Mouse (Mus musculus) ES-Bruce4 (cell line): ENCODE results near the gene Ktn1. TPM values are rescaled to one million over a fixed set of nuclear protein-coding genes. Genes with fewer than 3 reads are reported as not detected.
A peak's percentile ranks its signal among the peaks of the same experiment; 100 is the strongest.

Experiments used
- H3K27ac ChIP-seq: 2 replicates; pipeline ENCODE4 v1.5.1; 2012; ENCODE audit warnings: low read length, inconsistent platforms; ENCODE audit not compliant: insufficient read depth
- H3K27me3 ChIP-seq: 2 replicates; pipeline ENCODE4 v1.6.1; 2012; ENCODE audit warnings: mild to moderate bottlenecking, low read length, inconsistent platforms; ENCODE audit not compliant: control insufficient read depth, poor library complexity, insufficient read depth, severe bottlenecking
- H3K36me3 ChIP-seq: 2 replicates; pipeline ENCODE4 v1.6.1; 2012; ENCODE audit warnings: inconsistent platforms, mild to moderate bottlenecking, low read length, moderate library complexity; ENCODE audit not compliant: control insufficient read depth, poor library complexity, insufficient read depth, severe bottlenecking
- H3K4me1 ChIP-seq: one replicate; pipeline ENCODE4 v1.8.1; 2011; ENCODE audit warnings: low read length; ENCODE audit not compliant: control insufficient read depth, insufficient read depth
- H3K4me3 ChIP-seq: 2 replicates; pipeline ENCODE4 v1.5.1; 2011; ENCODE audit warnings: low read depth, mild to moderate bottlenecking, low read length
- H3K9ac ChIP-seq: 2 replicates; pipeline ENCODE4 v1.6.1; 2012; ENCODE audit warnings: low read depth, mild to moderate bottlenecking, inconsistent platforms; ENCODE audit not compliant: poor library complexity, severe bottlenecking
- H3K9me3 ChIP-seq: replicated peaks from 2 replicates; pipeline ENCODE4 v1.6.1; 2012; ENCODE audit warnings: mild to moderate bottlenecking, low read length, inconsistent platforms; ENCODE audit not compliant: control insufficient read depth, poor library complexity, insufficient read depth, severe bottlenecking
- CTCF ChIP-seq: IDR thresholded peaks from one replicate; pipeline ENCODE4 v1.8.1; 2011; ENCODE audit warnings: low read depth, low read length
- EP300 ChIP-seq: IDR thresholded peaks from 2 replicates; pipeline ENCODE4 v1.6.1; 2011; ENCODE audit warnings: low read depth, low read length; ENCODE audit not compliant: insufficient read depth
- POLR2A ChIP-seq: IDR thresholded peaks from one replicate; pipeline ENCODE4 v1.8.1; 2011; ENCODE audit warnings: low read length; ENCODE audit not compliant: insufficient read depth
- polyA plus RNA-seq: library from polyadenylated mRNA; stranded (reverse); fragments of >200 nt; gene quantifications from 2 replicates; pipeline ENCODE4 v1.2.4, GENCODE M21; 2011; ENCODE audit warnings: low read depth; ENCODE audit not compliant: missing spikeins, insufficient read depth, insufficient read length

The Ktn1 gene
- polyA plus RNA-seq, 1 experiment: 135 TPM

DNA sequence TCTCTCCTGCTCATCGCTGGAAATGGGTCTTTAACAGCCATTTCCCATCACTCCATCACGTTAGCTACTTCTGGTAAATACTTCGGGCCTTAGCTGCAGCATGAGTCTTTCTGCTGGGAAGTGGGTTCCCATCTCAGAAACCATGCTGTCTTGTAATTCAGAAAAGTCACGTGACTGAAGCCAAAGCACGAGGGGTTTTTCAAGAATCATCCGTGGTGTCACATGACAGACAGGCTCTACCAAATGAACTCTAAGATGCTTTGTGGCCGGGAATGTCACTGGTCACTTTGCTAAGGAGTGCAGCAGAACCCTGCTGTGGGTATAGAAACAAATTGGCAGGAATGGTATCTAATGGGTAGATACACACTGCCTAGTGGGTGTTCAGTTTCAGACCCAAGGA lies 2.6 kb upstream of the Ktn1 start:
- Histone ChIP-seq H3K27ac (no peak overlapping the region), H3K36me3 (no peaks in the 10 kb centered on the region), H3K9ac (no peak overlapping the region), H3K9me3 (no peaks in the 10 kb centered on the region), H3K27me3 (no peaks in the 10 kb centered on the region), H3K4me3 (no peak overlapping the region), H3K4me1 (peaks cover 2% of the 10 kb centered on the region)
- TF ChIP-seq CTCF (no peak), EP300 (no peak), POLR2A (no peak)

DNA sequence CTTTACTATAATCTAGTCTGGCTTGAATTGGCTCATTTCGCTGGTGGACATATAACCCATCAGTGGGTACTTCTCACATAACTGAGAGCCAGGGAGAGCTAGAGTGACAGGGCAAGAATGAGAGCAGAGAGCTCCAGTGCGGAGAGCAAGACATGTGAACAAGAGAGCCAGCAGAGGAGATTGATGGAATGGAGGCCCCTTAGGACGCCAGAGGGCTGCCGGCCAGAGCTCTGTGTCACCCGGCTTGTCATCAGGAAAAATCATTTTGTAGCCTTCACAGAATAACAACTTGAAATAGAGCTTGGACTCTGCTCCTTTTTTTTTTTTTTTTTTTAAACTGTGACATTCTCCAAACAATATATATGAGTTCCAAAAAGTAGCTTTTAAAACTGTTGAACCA lies 2.0 kb upstream of the Ktn1 start:
- H3K9ac ChIP-seq: no peak overlapping the region
- peaks cover 2% of the 10 kb centered on the region for H3K4me1 ChIP-seq
- H3K27ac ChIP-seq: no peak overlapping the region
- H3K4me3 ChIP-seq: 0 out of 2 replicates have a peak overlapping the region, but pooled peaks have one; percentile 17
- H3K36me3 ChIP-seq: no peaks in the 10 kb centered on the region
- no peaks in the 10 kb centered on the region for H3K27me3 ChIP-seq
- no peaks in the 10 kb centered on the region for H3K9me3 ChIP-seq
- TF ChIP-seq CTCF (no peak), POLR2A (no peak), EP300 (no peak)

DNA sequence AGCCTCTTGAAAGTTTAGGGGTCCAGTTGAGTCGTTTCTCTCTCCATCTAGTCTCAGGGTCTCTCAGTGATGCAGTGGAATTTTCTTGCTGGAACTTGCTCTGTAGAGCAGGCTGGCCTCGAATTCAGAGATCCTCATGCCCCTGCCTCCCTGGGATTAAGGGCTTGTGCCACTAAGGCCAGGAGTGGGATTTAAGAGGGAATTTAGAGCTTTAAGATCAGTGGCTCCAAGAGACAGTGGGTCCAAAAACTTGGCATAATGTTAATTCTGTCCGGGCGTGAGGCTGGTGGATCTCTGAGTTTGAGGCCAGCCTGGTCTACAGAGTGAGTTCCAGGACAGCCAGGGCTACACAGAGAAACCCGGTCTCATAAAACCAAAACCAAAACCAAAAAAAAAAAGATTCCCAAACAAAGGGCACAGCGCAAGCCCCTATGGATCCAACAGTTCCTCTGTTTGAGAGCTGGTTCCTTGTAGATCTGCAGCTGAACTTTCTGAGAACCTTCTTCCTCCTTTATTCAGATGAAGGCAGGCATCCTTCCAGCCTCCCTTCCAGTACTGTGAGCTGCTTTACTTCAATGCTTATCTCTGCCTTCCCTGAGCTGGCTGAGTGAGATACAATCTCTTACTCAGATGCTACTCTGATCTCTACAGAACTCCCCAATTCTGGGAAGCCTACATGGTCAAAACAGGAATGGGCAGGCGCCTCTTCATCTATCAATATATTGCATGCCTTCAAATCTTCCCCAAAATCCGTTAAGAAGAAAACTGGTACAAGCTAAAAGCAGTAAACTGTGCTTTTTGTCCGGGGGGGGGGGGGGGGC lies 1.3 kb upstream of the Ktn1 start:
- no peaks in the 10 kb centered on the region for H3K9me3 ChIP-seq
- TF ChIP-seq EP300 (no peak), CTCF (no peak), POLR2A (no peak)
- no peak overlapping the region for H3K27ac ChIP-seq
- no peaks in the 10 kb centered on the region for H3K27me3 ChIP-seq
- no peaks in the 10 kb centered on the region for H3K36me3 ChIP-seq
- no peak overlapping the region for H3K9ac ChIP-seq
- no peak overlapping the region for H3K4me3 ChIP-seq
- peaks cover 2% of the 10 kb centered on the region for H3K4me1 ChIP-seq

DNA sequence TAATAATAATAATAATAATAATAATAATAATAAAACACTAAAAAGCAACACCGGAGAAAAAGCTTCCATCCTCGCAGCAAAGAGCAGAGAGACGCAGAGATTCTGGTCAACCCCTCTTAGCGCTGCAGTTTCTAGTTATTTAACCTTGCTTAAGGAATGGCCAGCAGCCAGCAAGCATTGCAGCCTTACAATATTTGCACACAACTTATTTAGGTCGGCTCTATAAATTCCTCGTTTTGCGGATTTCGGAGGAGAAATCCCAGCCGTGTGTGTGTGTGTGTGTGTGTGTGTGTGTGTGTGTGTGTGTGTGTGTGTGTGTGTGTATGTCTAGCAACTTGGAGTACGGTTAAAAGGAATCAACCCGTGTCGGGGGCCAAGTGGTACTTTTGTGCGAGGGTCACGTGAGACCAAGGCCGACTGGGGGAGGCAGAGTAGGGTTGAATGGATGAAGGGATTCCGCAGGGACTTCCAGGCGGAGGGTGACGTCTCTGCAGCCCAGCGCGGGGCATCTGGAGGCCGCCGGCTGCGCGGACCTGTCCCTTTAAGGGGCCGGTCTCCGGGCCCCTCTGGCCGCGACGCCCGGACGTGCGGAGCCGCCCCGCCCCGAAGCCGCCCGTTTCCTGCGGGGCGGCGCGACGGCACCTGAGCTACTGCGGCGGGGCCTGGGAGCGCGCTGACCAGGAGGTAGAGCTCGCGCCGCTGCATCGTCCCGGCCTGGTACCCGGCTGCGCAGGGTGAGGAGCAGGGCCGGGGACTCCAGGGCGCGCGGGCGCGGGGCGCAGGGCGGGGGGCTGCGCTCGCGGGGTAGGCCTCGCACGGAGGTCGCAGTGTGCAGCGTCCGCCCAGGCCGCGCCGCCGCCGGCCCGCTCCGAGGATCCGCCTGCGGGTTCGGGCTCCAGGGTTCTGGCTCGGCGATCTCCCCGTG lies 720 bp downstream of the Ktn1 start:
- Histone ChIP-seq H3K4me1 (peaks cover 2% of the 10 kb centered on the region), H3K27me3 (no peaks in the 10 kb centered on the region), H3K9me3 (no peaks in the 10 kb centered on the region), H3K9ac (peak overlapping the region; percentile 95), H3K4me3 (peak overlapping the region; percentile 75), H3K36me3 (no peaks in the 10 kb centered on the region), H3K27ac (peak overlapping the region; percentile 30; the same call in 1 of the 2 replicates)
- no peak for TF ChIP-seq CTCF
- TF ChIP-seq POLR2A: no peak
- no peak for TF ChIP-seq EP300

DNA sequence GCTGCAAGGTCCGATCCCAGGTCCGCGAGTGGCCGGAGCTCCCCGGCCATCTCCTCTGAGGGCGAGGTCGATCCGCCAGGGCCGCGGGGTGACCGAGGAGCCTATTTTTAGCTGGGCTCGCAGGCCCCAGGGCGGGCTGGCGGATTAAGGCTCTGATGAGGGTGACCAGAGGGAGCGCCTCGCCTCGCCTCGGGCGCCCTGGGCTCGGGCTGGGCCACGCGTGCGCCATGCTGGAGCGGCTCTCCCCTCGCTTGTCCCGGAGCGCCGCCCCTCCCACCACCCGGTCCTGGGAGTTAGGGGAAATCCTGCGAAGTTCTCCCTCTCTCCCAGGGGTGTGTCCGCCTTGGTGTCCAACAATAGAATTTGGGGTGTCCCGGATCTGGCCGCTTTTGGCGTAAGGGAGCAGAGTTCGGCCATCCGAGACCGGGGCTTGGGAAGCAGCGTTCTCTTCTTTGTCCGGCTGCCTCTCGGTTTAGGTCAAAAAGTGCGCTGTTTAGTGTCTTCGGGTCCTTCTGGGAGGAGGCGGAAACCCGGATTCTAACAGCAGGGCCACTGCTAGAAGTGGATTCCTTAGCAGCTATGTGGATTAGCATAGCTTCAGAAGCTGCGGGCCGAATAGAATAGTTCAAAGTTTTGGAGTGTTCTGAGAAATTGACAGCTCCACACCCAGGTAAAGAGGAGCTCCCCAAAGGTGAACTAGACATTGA lies 1.5 kb downstream of the Ktn1 start:
- Histone ChIP-seq H3K4me3 (peak overlapping the region; percentile 75), H3K4me1 (peaks cover 2% of the 10 kb centered on the region), H3K27ac (peak overlapping the region; percentile 30; the same call in 1 of the 2 replicates), H3K9ac (peak overlapping the region; percentile 95), H3K9me3 (no peaks in the 10 kb centered on the region), H3K27me3 (no peaks in the 10 kb centered on the region), H3K36me3 (no peaks in the 10 kb centered on the region)
- no peak for TF ChIP-seq EP300
- TF ChIP-seq CTCF: no peak
- no peak for TF ChIP-seq POLR2A
